Mouse (Mus musculus): ENCODE measurements at regions not wholly inside any gene's neighbourhood (a gene's known extent, or its start where the extent isn't known, plus 50 kb on each side); places are given as distances from the start of the nearest gene placed in this dataset.

- no peaks in the 10 kb centered on the region for H3K9me3 ChIP-seq (ENCODE audit: control insufficient read depth, low read length)
- no peak overlapping the region for H3K27ac ChIP-seq (replicated peaks in 1 of 2; ENCODE audit: control insufficient read depth in 1 of 2, insufficient read depth in 1 of 2, low read depth in 2 of 2, low read length in 2 of 2)
- H3K4me1 ChIP-seq (ENCODE audit: control insufficient read depth in 2 of 2, insufficient read depth in 2 of 2, low read length in 2 of 2): peaks cover 0 to 3% of the 10 kb centered on the region in 2 experiments; a peak in 2 of 4 replicates
- no peaks in the 10 kb centered on the region for H3K36me3 ChIP-seq (ENCODE audit: control insufficient read depth, insufficient read depth, low read length)
- no peak overlapping the region for H3K4me2 ChIP-seq (ENCODE audit: low read length)
- H3K4me3 ChIP-seq (ENCODE audit: control insufficient read depth in 1 of 2, insufficient read depth in 1 of 2, low read depth in 1 of 2, low read length in 2 of 2): no peak overlapping the region
- ATAC-seq (ENCODE audit: insufficient number of reproducible peaks, insufficient read depth, low FRiP score, low read depth): no peak
- H3K27me3 ChIP-seq (ENCODE audit: control insufficient read depth, insufficient read depth, low read length): no peaks in the 10 kb centered on the region
- H3K9ac ChIP-seq (ENCODE audit: low read length): no peak overlapping the region
- WGBS: 31% methylated on average over 7 of the region's 7 CpGs
Observed at GRCm38 (mm10) chr1:35266626-35267025, 416.9 kb downstream of the Plekhb2 start.

- no peak overlapping the region for H3K27ac ChIP-seq (replicated peaks in 1 of 2; ENCODE audit: control insufficient read depth in 1 of 2, insufficient read depth in 1 of 2, low read depth in 2 of 2, low read length in 2 of 2)
- H3K9me3 ChIP-seq (ENCODE audit: control insufficient read depth, low read length): no peaks in the 10 kb centered on the region
- ATAC-seq (ENCODE audit: insufficient number of reproducible peaks, insufficient read depth, low FRiP score, low read depth): no peak
- no peak overlapping the region for H3K4me2 ChIP-seq (ENCODE audit: low read length)
- no peaks in the 10 kb centered on the region for H3K36me3 ChIP-seq (ENCODE audit: control insufficient read depth, insufficient read depth, low read length)
- H3K4me3 ChIP-seq (ENCODE audit: control insufficient read depth in 1 of 2, insufficient read depth in 1 of 2, low read depth in 1 of 2, low read length in 2 of 2): no peak overlapping the region
- no peaks in the 10 kb centered on the region for H3K27me3 ChIP-seq (ENCODE audit: control insufficient read depth, insufficient read depth, low read length)
- WGBS: 77% methylated on average over 7 of the region's 7 CpGs
- H3K9ac ChIP-seq (ENCODE audit: low read length): no peak overlapping the region
- H3K4me1 ChIP-seq (ENCODE audit: control insufficient read depth in 2 of 2, insufficient read depth in 2 of 2, low read length in 2 of 2): peaks cover 0 to 3% of the 10 kb centered on the region in 2 experiments; a peak in 2 of 4 replicates
Observed at GRCm38 (mm10) chr1:35267883-35268282, 418.1 kb downstream of the Plekhb2 start.

- 37% methylated on average over 8 of the region's 8 CpGs for WGBS
- H3K27me3 ChIP-seq (ENCODE audit: control insufficient read depth, insufficient read depth, low read length): no peaks in the 10 kb centered on the region
- peaks cover 6 to 8% of the 10 kb centered on the region in 2 experiments for H3K4me1 ChIP-seq (ENCODE audit: control insufficient read depth in 2 of 2, insufficient read depth in 2 of 2, low read length in 2 of 2)
- no peaks in the 10 kb centered on the region for H3K36me3 ChIP-seq (ENCODE audit: control insufficient read depth, insufficient read depth, low read length)
- no peak for ATAC-seq (ENCODE audit: insufficient number of reproducible peaks, insufficient read depth, low FRiP score, low read depth)
- no peak overlapping the region for H3K27ac ChIP-seq (replicated peaks in 1 of 2; ENCODE audit: control insufficient read depth in 1 of 2, insufficient read depth in 1 of 2, low read depth in 2 of 2, low read length in 2 of 2)
- no peak overlapping the region for H3K4me3 ChIP-seq (ENCODE audit: control insufficient read depth in 1 of 2, insufficient read depth in 1 of 2, low read depth in 1 of 2, low read length in 2 of 2)
- no peaks in the 10 kb centered on the region for H3K9me3 ChIP-seq (ENCODE audit: control insufficient read depth, low read length)
- H3K4me2 ChIP-seq (ENCODE audit: low read length): no peak overlapping the region
- H3K9ac ChIP-seq (ENCODE audit: low read length): no peak overlapping the region
Observed at GRCm38 (mm10) chr1:35274978-35275377, 425.2 kb downstream of the Plekhb2 start.
